Comparison of ENCODE assay signal across 8 mouse cellular contexts in genomic region chr5:28117882-28118530, GRCm38 (mm10). TPM values are rescaled to one million over a fixed set of nuclear protein-coding genes. Genes with fewer than 3 reads are reported as not detected.
DNase-seq lines count a peak whose midpoint lies in the region; ATAC-seq and TF ChIP-seq lines count a peak whose summit lies in the region.

No protein-coding gene starts in this region.

- peaks cover 61% of the 10 kb centered on the region for H3K27me3 ChIP-seq in forebrain, embryonic 11.5 days (ENCODE audit: control insufficient read depth, insufficient read depth, low read length)
- H3K27me3 ChIP-seq in lung, postnatal 0 days (replicated peaks; ENCODE audit: insufficient read depth, low read length) = peaks cover 46% of the 10 kb centered on the region

- H3K9me3 ChIP-seq in forebrain, embryonic 11.5 days (ENCODE audit: control insufficient read depth, low read length) = no peaks in the 10 kb centered on the region
- no peaks in the 10 kb centered on the region for H3K9me3 ChIP-seq in lung, postnatal 0 days (ENCODE audit: low read length)

- WGBS in lung, adult 2 months = 1% methylated on average over 30 of the region's 30 CpGs
- under 1% methylated on average over 30 of the region's 30 CpGs for WGBS in forebrain, embryonic 11.5 days
- under 1% methylated on average over 30 of the region's 30 CpGs for WGBS in lung, postnatal 0 days

- TF ChIP-seq POLR2A in lung, adult 2 months (IDR thresholded peaks at IDR 0.05; ENCODE audit: borderline replicate concordance, extremely low read depth, low read depth, low read length) = no peak

- H3K9ac ChIP-seq in forebrain, embryonic 11.5 days (ENCODE audit: low read length) = no peak overlapping the region
- H3K9ac ChIP-seq in lung, postnatal 0 days (replicated peaks; ENCODE audit: low read depth) = no peak overlapping the region

- no peak for TF ChIP-seq CTCF in lung, adult 2 months (IDR thresholded peaks at IDR 0.05; ENCODE audit: insufficient read depth, low read length)
- no peak for TF ChIP-seq CTCF in lung, postnatal 0 days (IDR thresholded peaks at IDR 0.05)

- ATAC-seq in forebrain, embryonic 11.5 days (replicated peaks; ENCODE audit: low FRiP score) = no peak
- ATAC-seq in lung, postnatal 0 days = no peak
- no peak for ATAC-seq in inflammation-experienced regulatory T-cells, adult 6 months

- no peak overlapping the region for H3K27ac ChIP-seq in forebrain, embryonic 11.5 days (ENCODE audit: low read depth, low read length)
- H3K27ac ChIP-seq in lung, postnatal 0 days (ENCODE audit: low read length) = no peak overlapping the region

- DNase-seq in lung, adult 2 months = no peak
- DNase-seq in lung, postnatal 14 days = no peak
- peak; percentile 52 for DNase-seq in forebrain, embryonic 11.5 days (ENCODE audit: low spot score)
- DNase-seq in kidney, adult 11 months = peak; percentile 34
- peak; percentile 18 for DNase-seq in lung, postnatal 0 days (ENCODE audit: low spot score)
- no peak for DNase-seq in MN1 (ENCODE audit: low spot score)
- no peak for DNase-seq in layer of hippocampus, postnatal 14 days (ENCODE audit: low spot score in 2 of 2)

- peak overlapping the region; percentile 4 for H3K4me3 ChIP-seq in lung, adult 2 months (replicated peaks; ENCODE audit: extremely low read depth, low read depth, low read length)
- peak overlapping the region; percentile 9; the same call in 1 of the 2 replicates for H3K4me3 ChIP-seq in forebrain, embryonic 11.5 days (ENCODE audit: low read depth, low read length)
- peak overlapping the region; percentile 23; the same call in 1 of the 2 replicates for H3K4me3 ChIP-seq in lung, postnatal 0 days (ENCODE audit: low read depth, low read length)

- H3K4me1 ChIP-seq in lung, adult 2 months (ENCODE audit: control insufficient read depth, insufficient read depth, low read length) = peaks cover 4% of the 10 kb centered on the region; the same call in 1 of the 2 replicates
- 0 out of 2 replicates have a peak, but pooled peaks cover 5% of the 10 kb centered on the region for H3K4me1 ChIP-seq in forebrain, embryonic 11.5 days (replicated peaks; ENCODE audit: control insufficient read depth, insufficient read depth, low read length)
- H3K4me1 ChIP-seq in lung, postnatal 0 days (ENCODE audit: insufficient read depth, low read depth, low read length) = peaks cover 4% of the 10 kb centered on the region; the same call in 1 of the 2 replicates

- peak overlapping the region; percentile 19; the same call in 1 of the 2 replicates for H3K4me2 ChIP-seq in forebrain, embryonic 11.5 days (ENCODE audit: low read depth, low read length, severe bottlenecking)
- peak overlapping the region; percentile 44 for H3K4me2 ChIP-seq in lung, postnatal 0 days (replicated peaks; ENCODE audit: low read depth, low read length)

- TF ChIP-seq EP300 in lung, postnatal 0 days (IDR thresholded peaks at IDR 0.05) = no peak

- H3K36me3 ChIP-seq in forebrain, embryonic 11.5 days (ENCODE audit: control insufficient read depth, insufficient read depth, low read length) = no peaks in the 10 kb centered on the region
- H3K36me3 ChIP-seq in lung, postnatal 0 days (ENCODE audit: insufficient read depth, low read length) = no peaks in the 10 kb centered on the region

RNA-seq across cellular contexts. Expression of gene Insig1, which starts 46.8 kb away (rescaled TPM):
- 95.3 and 95.8 TPM in 2 replicates for polyA plus RNA-seq in lung, adult 2 months (2012; rRNA removed)
- 102 and 103 TPM in 2 replicates for polyA plus RNA-seq in forebrain, embryonic 11.5 days (2014; fragmentation: Nextera tagmentation; extraction: Ambion mirVana)
- 109 and 122 TPM in 2 replicates for polyA plus RNA-seq in lung, postnatal 0 days (2015; fragmentation: Nextera tagmentation; extraction: Ambion mirVana)
- polyA plus RNA-seq in inflammation-experienced regulatory T-cells, adult 6 months (2017; shearing (Covaris generic)) = 10 to 100 TPM; 22.3 to 43.4 (median 26.7) TPM
- 10 to 100 TPM; 74.8 to 80.9 TPM for total RNA-seq in layer of hippocampus, postnatal 14 days (2021)

RNA-seq across cellular contexts. Expression of gene En2, which starts 47.5 kb away (rescaled TPM):
- polyA plus RNA-seq in lung, adult 2 months (2012; rRNA removed) = not detected in 2 replicates
- not detected in 2 replicates for polyA plus RNA-seq in forebrain, embryonic 11.5 days (2014; fragmentation: Nextera tagmentation; extraction: Ambion mirVana)
- not detected in 2 replicates for polyA plus RNA-seq in lung, postnatal 0 days (2015; fragmentation: Nextera tagmentation; extraction: Ambion mirVana)
- polyA plus RNA-seq in inflammation-experienced regulatory T-cells, adult 6 months (2017; shearing (Covaris generic)) = not detected
- total RNA-seq in layer of hippocampus, postnatal 14 days (2021) = under 1 TPM; 0.45 to 0.67 TPM

Comparison
In these comparisons a context has a peak if more than half of its experiments do, and no peak if none do; other contexts are left out.
1. DNase-seq: peak in forebrain, embryonic 11.5 days (single experiment), kidney, adult 11 months (single experiment) and lung, postnatal 0 days (single experiment); none in lung, adult 2 months (single experiment), lung, postnatal 14 days (single experiment), MN1 (single experiment) and layer of hippocampus, postnatal 14 days (0 of 2).
2. Peak in every context shown above with its lines, with median percentiles within 50 percentile points of each other: H3K4me3 ChIP-seq.